Mouse (Mus musculus) lung, postnatal 4 days (tissue): ENCODE measurements around the gene Sh3d19.
"Not testable (repeated sequence)": the region's sequence is repeated elsewhere in the genome, so short reads cannot be mapped to it uniquely, and the experiment has no call there.

ENCODE experiments used
- DNase-seq, 2 experiments: peaks; one replicate each; pipeline ENCODE4 v3.0.0; 2021

The Sh3d19 gene

GRCm38 (mm10) chr3:85981761-85982160 is 10.9 kb downstream of the Sh3d19 start:
- not testable (repeated sequence) for DNase-seq

- DNase-seq: no peak
Measured at GRCm38 (mm10) chr3:85984537-85984936, 13.6 kb downstream of the Sh3d19 start.

GRCm38 (mm10) chr3:85987225-85987624 is 16.3 kb downstream of the Sh3d19 start:
- no peak for DNase-seq

GRCm38 (mm10) chr3:85991140-85991801 is 20.4 kb downstream of the Sh3d19 start:
- DNase-seq: no peak

GRCm38 (mm10) chr3:85991802-85992156 is 20.9 kb downstream of the Sh3d19 start:
- no peak for DNase-seq

GRCm38 (mm10) chr3:85993744-85994143 is 22.8 kb downstream of the Sh3d19 start:
- DNase-seq: peak; percentile 11 to 43

GRCm38 (mm10) chr3:85994645-85995044 is 23.7 kb downstream of the Sh3d19 start:
- DNase-seq: no peak

- no peak for DNase-seq
Measured at GRCm38 (mm10) chr3:86001271-86001670, 30.4 kb downstream of the Sh3d19 start.

GRCm38 (mm10) chr3:86002423-86002822 is 31.5 kb downstream of the Sh3d19 start, which contains the start of gene Prss48:
Gene Prss48 (minus strand): TSS chr3:86002491.
- peak; percentile 53 to 58 for DNase-seq

- peak in 1 of 2 experiments; percentile 9 for DNase-seq
Measured at GRCm38 (mm10) chr3:86002940-86003339, 32.0 kb downstream of the Sh3d19 start.

GRCm38 (mm10) chr3:86004751-86005150 is 33.8 kb downstream of the Sh3d19 start:
- no peak for DNase-seq

- no peak for DNase-seq
Measured at GRCm38 (mm10) chr3:86010618-86011017, 39.7 kb downstream of the Sh3d19 start.

- no peak for DNase-seq
Measured at GRCm38 (mm10) chr3:86011373-86011772, 40.5 kb downstream of the Sh3d19 start.

GRCm38 (mm10) chr3:86011833-86012232 is 40.9 kb downstream of the Sh3d19 start:
- DNase-seq: no peak

- DNase-seq: no peak
Measured at GRCm38 (mm10) chr3:86013837-86014236, 42.9 kb downstream of the Sh3d19 start.

- no peak for DNase-seq
Measured at GRCm38 (mm10) chr3:86016965-86017364, 46.1 kb downstream of the Sh3d19 start.

- DNase-seq: no peak
Measured at GRCm38 (mm10) chr3:86017484-86017883, 46.6 kb downstream of the Sh3d19 start.

GRCm38 (mm10) chr3:86020921-86021650 is 50.2 kb downstream of the Sh3d19 start:
- no peak for DNase-seq

- no peak for DNase-seq
Measured at GRCm38 (mm10) chr3:86021651-86022050, 50.7 kb downstream of the Sh3d19 start.

- DNase-seq: no peak
Measured at GRCm38 (mm10) chr3:86024065-86024795, 53.3 kb downstream of the Sh3d19 start.

- DNase-seq: no peak
Measured at GRCm38 (mm10) chr3:86025341-86026137, 54.6 kb downstream of the Sh3d19 start.

GRCm38 (mm10) chr3:86028658-86029375 is 57.9 kb downstream of the Sh3d19 start:
- DNase-seq: no peak
